Mouse (Mus musculus) embryo, embryonic 10 days (tissue): ENCODE data around the gene Xlr5a.
"Not testable (repeated sequence)": the region's sequence is repeated elsewhere in the genome, so short reads cannot be mapped to it uniquely, and the experiment has no call there.

Experiments used
- DNase-seq: peaks from one replicate; pipeline ENCODE4 v3.0.0-alpha.2; 2015; ENCODE audit warnings: low spot score

Xlr5a gene

GRCm38 (mm10) chrX:73292876-73293275 lies at the start of gene Xlr5a, which contains the start of gene Xlr5c:
Gene Xlr5a, minus strand, starts transcription at chrX:73292976.
Gene Xlr5c, minus strand, starts transcription at chrX:73292976.
- DNase-seq: not testable (repeated sequence)

DNA sequence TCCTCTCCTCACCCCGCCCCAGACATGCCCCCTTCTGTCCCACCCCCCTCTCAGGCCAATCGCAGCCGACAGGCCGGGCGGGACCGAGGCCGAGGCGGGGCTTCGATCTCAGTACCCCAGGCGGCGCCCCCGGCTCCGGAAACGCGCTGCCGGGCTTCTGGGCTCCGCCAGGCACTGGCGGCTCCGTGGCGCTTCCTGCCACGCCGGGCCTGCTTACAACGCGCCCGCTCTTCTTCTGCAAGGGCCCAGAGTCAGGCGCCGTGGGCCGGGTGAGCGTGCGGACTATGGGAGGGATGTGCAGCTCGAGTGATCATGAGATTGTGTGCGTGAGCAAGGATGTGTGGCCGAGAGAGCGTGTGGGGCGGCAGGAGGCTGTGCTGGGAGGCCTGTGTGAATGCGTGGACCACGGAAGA lies 49.7 kb upstream of the Xlr5a start, which contains the start of gene Zfp275:
TSS of gene Zfp275 (plus strand) at position 139 of the 413 bp plus-strand sequence.
- peak; percentile 75 for DNase-seq

GRCm38 (mm10) chrX:73342068-73342467 lies 49.3 kb upstream of the Xlr5a start:
- no peak for DNase-seq

DNA sequence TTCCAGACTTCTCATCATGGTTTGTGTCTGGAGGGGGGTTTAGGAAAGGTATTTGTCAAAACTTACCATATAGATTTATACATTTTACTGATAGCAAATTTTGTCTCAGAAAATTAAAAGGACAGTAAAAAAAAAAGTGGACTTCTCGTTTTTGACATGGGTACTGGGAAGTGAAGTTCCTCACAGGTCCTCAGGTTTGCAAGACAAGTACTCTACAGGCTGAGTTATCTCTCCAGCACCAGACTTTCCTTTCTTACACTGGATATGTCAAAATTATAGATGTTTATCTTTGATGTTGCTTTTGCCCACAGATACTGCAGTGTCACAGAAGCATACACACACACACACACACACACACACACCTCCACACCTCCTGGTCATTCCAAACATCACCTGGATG lies 48.7 kb upstream of the Xlr5a start:
- DNase-seq: no peak

DNA sequence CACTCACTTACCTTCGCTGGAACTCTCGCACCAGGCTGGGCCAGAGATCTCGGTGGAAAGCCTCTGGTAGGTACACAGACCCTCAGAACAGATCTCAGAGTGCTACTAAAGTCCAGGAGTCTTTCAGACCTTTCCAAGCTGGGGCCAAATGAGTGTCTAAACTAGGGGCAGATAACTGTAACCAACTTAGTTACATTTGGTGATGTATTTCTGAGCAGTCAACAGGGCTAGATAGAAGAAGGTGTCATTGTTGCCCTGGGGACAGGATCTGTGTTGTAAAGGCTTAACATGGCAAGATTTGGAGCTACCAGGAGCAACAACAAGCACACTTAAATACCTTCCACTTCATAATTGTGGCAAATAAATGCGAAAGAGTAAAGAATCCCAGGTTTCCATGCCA lies 44.0 kb upstream of the Xlr5a start, which contains the start of gene Gm45015:
TSS of gene Gm45015 (minus strand) at position 101 of the 400 bp plus-strand sequence.
- DNase-seq: no peak

DNA sequence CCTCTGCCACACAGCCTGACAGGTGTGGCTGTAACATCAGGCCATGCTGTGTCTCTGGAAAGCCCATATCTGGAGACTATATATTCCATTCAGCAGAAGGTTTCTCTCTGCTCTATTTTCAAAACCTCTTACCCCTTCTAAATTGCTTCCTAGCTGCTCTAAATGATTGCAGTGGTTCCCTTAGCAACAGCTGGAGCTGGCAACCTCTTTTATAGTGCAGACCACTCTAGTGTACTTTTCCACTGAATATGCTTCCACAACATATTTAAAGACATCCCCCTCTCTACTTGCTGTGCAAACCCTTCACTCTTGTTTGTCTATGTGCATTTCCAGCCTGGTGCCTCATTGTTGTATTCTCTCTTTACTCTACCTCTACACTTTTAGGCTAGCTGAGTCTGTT lies 40.8 kb upstream of the Xlr5a start:
- no peak for DNase-seq

DNA sequence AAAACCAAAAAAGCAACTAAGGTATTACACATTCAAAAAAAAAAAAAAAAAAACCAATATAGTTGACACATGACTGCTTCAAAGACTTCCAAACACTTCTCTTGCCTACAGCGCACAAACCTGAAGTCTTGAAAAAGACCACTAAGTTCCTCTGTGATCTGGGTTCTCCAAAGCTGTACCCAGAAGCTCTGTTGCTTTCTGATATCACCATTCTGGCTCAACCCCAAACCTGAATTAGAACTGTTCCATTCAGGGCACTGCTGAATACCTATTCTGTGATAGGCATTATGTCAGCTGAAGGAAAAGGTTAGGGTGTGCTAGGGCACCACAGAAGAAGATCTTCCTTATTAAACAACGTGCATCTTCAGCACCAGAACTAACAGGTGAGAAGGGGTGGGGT lies 34.4 kb upstream of the Xlr5a start:
- DNase-seq: no peak

DNA sequence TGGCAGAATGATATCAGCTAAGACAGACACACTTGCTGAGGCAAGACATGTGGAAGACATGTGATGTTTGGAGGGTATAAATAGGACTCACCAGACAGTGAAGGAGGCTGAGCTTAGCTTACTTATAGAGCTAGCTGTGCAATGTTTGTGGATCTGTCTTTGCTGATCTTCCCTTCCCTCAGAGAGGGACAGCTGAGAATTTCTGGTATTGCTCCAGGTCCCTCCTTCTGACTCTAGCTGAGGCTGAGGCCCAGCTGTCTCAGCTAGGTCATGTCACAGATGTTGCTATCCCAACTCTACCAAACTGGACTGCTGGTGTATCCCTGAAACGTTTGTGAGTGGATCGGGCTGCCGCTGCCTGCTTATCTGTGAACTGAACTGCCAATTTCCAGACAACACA lies 28.3 kb upstream of the Xlr5a start:
- DNase-seq: no peak

DNA sequence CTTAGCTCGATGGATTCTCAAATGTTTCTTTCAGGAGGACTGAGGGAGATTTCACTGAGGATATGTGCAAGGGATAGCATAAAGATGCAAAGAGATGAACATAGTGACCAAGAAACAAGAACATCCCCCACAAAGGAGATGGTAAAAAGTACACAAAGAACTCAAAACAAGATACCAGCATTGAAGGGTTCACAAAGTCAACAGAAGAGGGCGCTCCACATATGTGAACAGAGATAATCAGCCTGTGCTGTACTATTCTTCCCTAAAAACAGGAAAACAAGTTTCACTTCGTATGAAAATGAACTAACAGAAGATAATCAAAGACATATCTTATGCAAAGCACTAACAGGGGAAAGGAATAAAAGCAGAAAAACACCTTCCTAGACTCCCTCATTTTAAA lies 19.7 kb upstream of the Xlr5a start:
- DNase-seq: peak; percentile 48

- DNase-seq: not testable (repeated sequence)
These were observed 3.0 kb upstream of the Xlr5a start for GRCm38 (mm10) chrX:73295745-73296144.

DNA sequence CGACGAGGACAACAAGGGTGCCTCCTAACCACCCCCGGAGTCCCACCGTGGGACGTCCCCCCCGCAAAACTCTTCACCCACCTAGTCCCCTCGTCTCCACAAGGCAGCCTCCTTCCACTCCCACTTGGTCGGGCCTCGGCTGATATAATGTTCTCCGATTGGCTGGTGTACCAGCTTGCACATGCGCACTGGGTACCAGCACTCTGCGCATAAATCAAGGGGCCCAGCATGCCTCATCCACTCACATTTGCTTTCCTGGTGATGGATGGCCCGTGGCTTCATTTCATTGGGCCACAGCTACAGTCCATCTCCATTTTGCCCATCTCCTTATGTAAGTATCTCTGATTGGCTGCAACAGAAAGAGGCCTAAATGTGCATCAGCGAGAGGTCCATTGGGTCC lies 27.5 kb downstream of the Xlr5a start, which contains the start of gene Xlr3c:
TSS of gene Xlr3c (minus strand) at position 121 of the 400 bp plus-strand sequence.
- not testable (repeated sequence) for DNase-seq

GRCm38 (mm10) chrX:73262428-73262827 lies 30.3 kb downstream of the Xlr5a start:
- not testable (repeated sequence) for DNase-seq

DNA sequence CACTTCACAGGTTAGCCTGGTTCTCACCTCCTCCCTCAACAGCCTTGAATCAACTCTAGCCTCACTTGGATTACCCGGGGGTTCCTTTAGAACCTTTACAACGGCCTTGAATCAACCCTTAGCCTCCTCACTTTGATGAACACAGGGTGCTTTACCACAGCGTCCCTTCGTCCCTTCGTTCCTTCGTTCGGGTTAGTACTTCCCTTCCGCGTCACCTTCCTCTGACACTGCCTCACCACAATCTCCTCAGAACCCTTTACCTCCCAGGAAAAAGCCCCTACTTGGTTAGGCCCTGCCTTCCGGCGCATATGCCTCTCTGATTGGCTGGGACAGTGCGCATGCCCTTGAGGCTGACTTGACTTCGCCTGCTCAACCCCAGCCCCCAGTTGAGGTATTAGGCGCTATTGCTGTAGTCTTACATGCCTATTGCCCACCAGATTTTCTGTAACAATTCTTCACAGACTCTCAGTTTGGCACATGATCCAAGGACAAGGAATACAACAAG lies 49.9 kb downstream of the Xlr5a start, which contains the start of gene Xlr4c:
TSS of gene Xlr4c (minus strand) at position 310 of the 505 bp plus-strand sequence.
- not testable (repeated sequence) for DNase-seq

GRCm38 (mm10) chrX:73229288-73229687 lies 63.5 kb downstream of the Xlr5a start:
- DNase-seq: no peak

DNA sequence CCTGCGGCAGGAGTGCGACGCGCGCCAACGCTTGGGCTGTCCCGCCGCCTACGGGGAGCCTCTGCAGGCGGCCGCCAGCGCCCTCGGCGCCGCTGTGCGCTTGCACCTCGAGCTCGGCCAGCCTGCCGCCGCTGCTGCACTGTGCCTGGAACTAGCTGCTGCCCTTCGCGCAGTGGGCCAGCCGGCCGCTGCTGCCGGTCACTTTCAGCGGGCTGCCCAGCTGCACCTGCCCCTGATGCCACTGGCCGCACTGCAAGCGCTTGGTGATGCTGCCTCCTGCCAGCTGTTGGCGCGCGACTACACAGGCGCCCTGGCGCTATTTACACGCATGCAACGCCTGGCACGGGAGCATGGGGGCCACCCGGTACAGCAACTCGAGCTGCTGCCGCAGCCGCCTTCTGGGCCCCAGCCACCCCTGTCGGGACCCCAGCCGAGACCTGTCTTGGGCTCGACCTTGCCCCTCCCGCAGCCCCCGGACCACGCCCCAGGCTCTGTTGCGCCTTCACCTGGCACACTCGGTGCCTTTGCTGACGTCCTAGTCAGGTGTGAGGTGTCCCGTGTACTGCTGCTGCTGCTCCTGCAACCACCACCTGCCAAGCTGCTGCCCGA lies 64.1 kb downstream of the Xlr5a start:
- peak; percentile 32 for DNase-seq

DNA sequence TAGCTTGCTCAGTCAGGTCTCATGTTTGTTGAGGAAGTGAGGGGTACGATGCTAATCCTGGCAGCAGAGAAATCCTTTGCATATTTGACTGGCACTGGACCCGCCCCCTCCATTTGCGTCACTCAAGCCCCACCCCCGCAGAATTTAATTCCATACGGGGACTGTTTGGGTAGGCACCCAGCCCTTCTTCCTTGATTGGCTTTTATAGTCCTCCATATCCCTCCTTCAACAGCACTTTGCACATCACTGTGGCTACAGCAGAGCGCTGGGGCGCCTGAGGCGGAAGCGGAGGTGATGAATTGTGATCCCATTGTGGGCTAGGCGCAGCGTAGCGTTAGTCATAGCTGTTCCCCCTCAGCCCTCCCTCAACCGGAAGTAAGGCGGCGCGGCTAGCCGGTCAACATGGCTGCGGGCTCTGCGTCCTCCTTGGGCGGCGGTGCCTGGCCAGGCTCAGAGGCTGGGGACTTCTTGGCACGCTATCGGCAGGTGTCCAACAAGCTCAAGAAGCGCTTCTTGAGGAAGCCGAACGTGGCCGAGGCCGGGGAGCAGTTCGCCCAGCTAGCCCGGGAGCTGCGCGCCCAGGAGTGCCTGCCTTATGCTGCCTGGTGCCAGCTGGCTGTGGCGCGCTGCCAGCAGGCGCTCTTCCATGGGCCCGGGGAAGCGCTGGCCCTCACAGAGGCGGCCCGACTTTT lies 64.7 kb downstream of the Xlr5a start, which contains the start of gene F8a:
TSS of gene F8a (plus strand) at position 378 of the 692 bp plus-strand sequence.
- peak; percentile 86 for DNase-seq

GRCm38 (mm10) chrX:73225365-73225764 lies 67.4 kb downstream of the Xlr5a start:
- no peak for DNase-seq

GRCm38 (mm10) chrX:73213819-73214564 lies 78.8 kb downstream of the Xlr5a start, which contains the start of gene Xlr4b:
Gene Xlr4b, plus strand, starts transcription at chrX:73214333.
- not testable (repeated sequence) for DNase-seq

- DNase-seq: peak; percentile 3
These were observed 100.8 kb downstream of the Xlr5a start, which contains the start of gene Xlr3b for GRCm38 (mm10) chrX:73191934-73192333. Gene Xlr3b, plus strand, starts transcription at chrX:73192207.

DNA sequence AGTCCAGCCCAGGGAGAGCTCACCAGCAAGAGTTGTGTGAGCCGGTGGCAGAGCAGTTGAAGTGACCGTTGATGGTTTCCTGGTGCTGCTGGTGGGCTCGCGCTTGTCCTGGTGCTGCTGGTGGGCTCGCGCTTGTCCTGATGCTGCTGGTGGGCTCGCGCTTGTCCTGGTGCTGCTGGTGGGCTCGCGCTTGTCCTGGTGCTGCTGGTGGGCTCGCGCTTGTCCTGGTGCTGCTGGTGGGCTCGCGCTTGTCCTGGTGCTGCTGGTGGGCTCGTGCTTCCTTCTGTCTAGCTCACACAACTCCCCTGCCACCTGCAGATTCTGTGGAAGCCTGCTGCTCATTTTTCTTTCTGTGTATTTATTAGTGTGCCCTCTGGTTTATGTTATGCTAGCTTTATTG lies 115.9 kb downstream of the Xlr5a start, which contains the start of gene Spin2d:
TSS of gene Spin2d (minus strand) at position 101 of the 400 bp plus-strand sequence.
- not testable (repeated sequence) for DNase-seq

- not testable (repeated sequence) for DNase-seq
These were observed 143.4 kb downstream of the Xlr5a start, which contains the start of gene DXBay18 for GRCm38 (mm10) chrX:73149350-73149749. Gene DXBay18, minus strand, starts transcription at chrX:73149450.

DNA sequence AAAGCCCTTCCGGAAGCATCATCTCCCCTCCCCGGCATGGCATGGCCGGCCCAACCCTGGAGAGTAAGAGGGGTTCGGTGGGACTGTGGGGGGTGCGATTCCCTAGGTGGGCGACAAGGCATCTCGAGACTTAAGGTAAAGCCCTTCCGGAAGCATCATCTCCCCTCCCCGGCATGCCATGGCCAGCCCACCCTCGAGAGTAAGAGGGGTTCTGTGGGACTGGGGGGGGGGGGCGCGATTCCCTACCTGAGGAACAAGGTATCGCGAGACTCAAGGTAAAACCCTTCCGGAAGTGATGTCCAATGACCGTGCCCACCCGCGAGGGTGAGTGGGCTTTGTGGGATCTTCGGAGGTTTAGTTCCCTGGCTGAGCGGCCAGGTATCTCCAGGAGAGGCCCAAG lies 144.3 kb downstream of the Xlr5a start, which contains the start of gene Xlr5b:
TSS of gene Xlr5b (plus strand) at position 301 of the 400 bp plus-strand sequence.
- DNase-seq: not testable (repeated sequence)
